Mouse (Mus musculus) C2C12 (cell line): Measurements from ENCODE around the gene Cbs.

Experiments
- CEBPB ChIP-seq: IDR thresholded peaks from one replicate; pipeline ENCODE4 v1.6.1; 2011; ENCODE audit warnings: low read depth, mild to moderate bottlenecking, control low read depth, moderate library complexity
- CTCF ChIP-seq: IDR thresholded peaks from one replicate; pipeline ENCODE4 v1.5.1; 2011; ENCODE audit not compliant: control insufficient read depth, insufficient read depth, insufficient read length
- MAX ChIP-seq: IDR thresholded peaks from one replicate; pipeline ENCODE4 v1.6.1; 2011; ENCODE audit warnings: mild to moderate bottlenecking, control low read depth
- MYOD1 ChIP-seq: IDR thresholded peaks from one replicate; pipeline ENCODE4 v1.6.1; 2011; ENCODE audit warnings: low read depth; ENCODE audit not compliant: control insufficient read depth, insufficient read length
- MYOG ChIP-seq: IDR thresholded peaks from one replicate; pipeline ENCODE4 v1.6.1; 2011; ENCODE audit not compliant: control insufficient read depth, insufficient read length; ENCODE audit errors: extremely low read depth
- USF1 ChIP-seq: IDR thresholded peaks from one replicate; pipeline ENCODE4 v1.6.1; 2011; ENCODE audit warnings: low read depth, mild to moderate bottlenecking, control low read depth, moderate library complexity

GRCm38 (mm10) chr17:31564015-31564857 is 72.8 kb downstream of the Cbs start, which contains the start of gene Pknox1:
- TF ChIP-seq CTCF (no peak), MAX (peak; percentile 30), CEBPB (no peak), USF1 (peak; percentile 23), MYOG (no peak), MYOD1 (no peak)
